Mouse (Mus musculus) bone marrow, adult 2 months (tissue): ENCODE results near the gene Rai14. TPM values are rescaled to one million over a fixed set of nuclear protein-coding genes. Genes with fewer than 3 reads are reported as not detected.

Experiments
- H3K27ac ChIP-seq: fragments of 200-500 bp; 2 replicates; pipeline ENCODE4 v1.5.1; 2012; ENCODE audit warnings: low read depth, mild to moderate bottlenecking, control low read depth, inconsistent platforms, low read length; ENCODE audit not compliant: control insufficient read depth, poor library complexity, insufficient read depth
- H3K4me1 ChIP-seq: fragments of 200-500 bp; 2 replicates; pipeline ENCODE4 v1.6.1; 2011; ENCODE audit warnings: low read length; ENCODE audit not compliant: control insufficient read depth, insufficient read depth
- H3K4me3 ChIP-seq: fragments of 200-500 bp; replicated peaks from 2 replicates; pipeline ENCODE3; 2011; ENCODE audit warnings: mild to moderate bottlenecking, low read depth, low read length, control low read depth; ENCODE audit not compliant: control insufficient read depth
- CTCF ChIP-seq: fragments of 200-500 bp; IDR thresholded peaks from 2 replicates; pipeline ENCODE4 v1.5.1; 2011; ENCODE audit warnings: low read length, control low read depth; ENCODE audit not compliant: control insufficient read depth, insufficient read depth
- POLR2A ChIP-seq: fragments of 200-500 bp; IDR thresholded peaks from 2 replicates; pipeline ENCODE4 v1.6.1; 2011; ENCODE audit warnings: low read depth, mild to moderate bottlenecking, control low read depth, low read length, borderline replicate concordance; ENCODE audit not compliant: control insufficient read depth
- WGBS: fragments of 180-500 bp; shearing (Covaris S2); methylation state at CpG from one replicate; pipeline ENCODE4 v1.1.7; 2018; 5-methylcytosine and 5-hydroxymethylcytosine counted together
- polyA plus RNA-seq: library from polyadenylated mRNA; stranded (reverse); fragments of >200 nt; gene quantifications from 2 replicates; pipeline ENCODE4 v1.2.4, GENCODE M21; 2011; ENCODE audit warnings: low replicate concordance; ENCODE audit not compliant: missing spikeins, insufficient read depth, insufficient read length

Rai14 gene
- polyA plus RNA-seq, 1 experiment = 11.1 TPM

DNA sequence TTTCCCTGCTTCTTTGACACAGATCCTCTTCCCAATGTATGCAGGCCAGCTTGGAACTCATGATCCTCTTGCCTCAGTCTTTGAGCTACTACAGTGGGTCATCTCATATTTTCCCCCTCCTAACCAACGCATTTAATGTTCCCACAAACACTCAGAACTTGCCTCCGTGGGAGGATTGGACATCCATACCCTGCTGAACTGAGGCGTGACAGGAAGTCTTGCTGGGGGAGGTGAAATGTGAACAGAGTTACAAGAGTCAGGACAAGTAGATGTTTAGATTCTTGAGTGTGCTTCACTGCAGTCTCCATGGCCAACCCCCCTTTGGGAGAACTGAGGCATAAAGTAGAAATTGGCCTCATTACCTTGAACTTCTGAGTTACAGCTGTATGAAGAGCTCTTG lies 17.0 kb upstream of the Rai14 start:
- Histone ChIP-seq H3K4me1 (no peaks in the 10 kb centered on the region), H3K4me3 (no peak overlapping the region), H3K27ac (no peak overlapping the region)
- 72% methylated on average over 3 of the region's 3 CpGs for WGBS
- TF ChIP-seq POLR2A (no peak), CTCF (no peak)

GRCm38 (mm10) chr15:10726272-10726671 lies 11.8 kb upstream of the Rai14 start:
- 84% methylated on average over 3 of the region's 3 CpGs for WGBS
- no peak overlapping the region for H3K4me3 ChIP-seq
- no peaks in the 10 kb centered on the region for H3K4me1 ChIP-seq
- no peak overlapping the region for H3K27ac ChIP-seq
- TF ChIP-seq POLR2A (no peak), CTCF (no peak)

- WGBS = 72% methylated on average over 3 of the region's 3 CpGs
Observed at GRCm38 (mm10) chr15:10724857-10725256, 10.4 kb upstream of the Rai14 start.

DNA sequence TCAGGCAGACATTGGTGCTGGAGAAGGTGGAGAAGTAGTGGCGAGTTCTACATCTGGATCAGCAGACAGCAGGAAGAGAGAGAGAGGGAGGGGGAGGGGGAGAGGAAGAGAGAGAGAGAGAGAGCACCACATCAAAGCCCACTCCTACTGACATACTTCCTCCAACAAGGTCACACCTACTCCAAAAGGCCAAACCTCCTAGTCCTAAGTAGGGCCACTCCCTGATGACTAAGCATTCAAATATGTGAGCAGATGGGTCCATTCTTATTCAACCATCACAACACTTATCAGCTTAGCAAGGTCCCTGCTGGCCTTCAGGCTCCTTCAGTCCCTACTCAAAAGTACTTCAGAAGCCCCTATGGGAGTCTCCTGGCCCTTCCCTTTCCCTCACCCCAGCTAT lies 9.1 kb upstream of the Rai14 start:
- no peak for TF ChIP-seq POLR2A
- TF ChIP-seq CTCF = no peak
- 0% methylated on average over 1 of the region's 1 CpGs for WGBS
- no peak overlapping the region for H3K4me3 ChIP-seq
- no peaks in the 10 kb centered on the region for H3K4me1 ChIP-seq
- no peak overlapping the region for H3K27ac ChIP-seq

More at GRCm38 (mm10) chr15:10724857-10725256, 10.4 kb upstream of the Rai14 start:
- no peak for TF ChIP-seq CTCF
- TF ChIP-seq POLR2A = no peak
- no peaks in the 10 kb centered on the region for H3K4me1 ChIP-seq
- no peak overlapping the region for H3K27ac ChIP-seq
- H3K4me3 ChIP-seq = no peak overlapping the region

DNA sequence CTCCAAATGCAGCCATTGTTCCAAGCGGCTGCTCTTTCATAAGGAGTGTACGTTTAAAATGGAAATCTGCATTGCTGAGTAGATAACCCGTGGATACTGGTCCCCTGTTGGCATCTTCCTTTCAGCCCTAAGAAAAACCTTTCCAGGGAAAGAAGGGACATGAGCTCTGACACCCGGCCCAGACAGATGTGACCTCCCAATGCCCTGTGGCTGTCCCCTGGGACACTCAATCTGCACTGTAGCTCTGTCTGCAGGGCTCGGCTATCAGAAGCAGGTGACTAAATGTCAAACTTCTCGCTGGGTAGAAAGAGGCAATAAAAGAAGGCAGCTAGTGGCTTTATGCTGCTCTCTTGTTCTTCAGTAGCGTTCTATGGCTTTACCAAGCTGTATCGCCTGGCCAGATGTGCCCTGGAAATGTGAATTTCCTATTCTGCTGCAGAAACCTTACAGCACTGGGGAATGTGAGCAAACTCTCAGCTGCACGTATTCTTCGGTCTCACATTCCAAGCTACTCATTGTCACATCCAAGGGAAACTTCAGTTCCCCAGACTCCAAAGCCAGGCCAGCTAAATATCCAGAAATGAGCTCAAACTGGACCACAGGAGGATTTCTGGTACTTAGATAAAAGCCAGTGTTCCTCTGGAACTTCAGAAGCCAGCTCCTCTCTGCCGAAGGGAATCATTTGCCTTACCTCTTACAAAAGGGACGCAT lies 8.4 kb upstream of the Rai14 start:
- WGBS = 76% methylated on average over 12 of the region's 12 CpGs
- no peak for TF ChIP-seq CTCF
- no peak for TF ChIP-seq POLR2A
- Histone ChIP-seq H3K27ac (no peak overlapping the region), H3K4me1 (no peaks in the 10 kb centered on the region), H3K4me3 (no peak overlapping the region)

DNA sequence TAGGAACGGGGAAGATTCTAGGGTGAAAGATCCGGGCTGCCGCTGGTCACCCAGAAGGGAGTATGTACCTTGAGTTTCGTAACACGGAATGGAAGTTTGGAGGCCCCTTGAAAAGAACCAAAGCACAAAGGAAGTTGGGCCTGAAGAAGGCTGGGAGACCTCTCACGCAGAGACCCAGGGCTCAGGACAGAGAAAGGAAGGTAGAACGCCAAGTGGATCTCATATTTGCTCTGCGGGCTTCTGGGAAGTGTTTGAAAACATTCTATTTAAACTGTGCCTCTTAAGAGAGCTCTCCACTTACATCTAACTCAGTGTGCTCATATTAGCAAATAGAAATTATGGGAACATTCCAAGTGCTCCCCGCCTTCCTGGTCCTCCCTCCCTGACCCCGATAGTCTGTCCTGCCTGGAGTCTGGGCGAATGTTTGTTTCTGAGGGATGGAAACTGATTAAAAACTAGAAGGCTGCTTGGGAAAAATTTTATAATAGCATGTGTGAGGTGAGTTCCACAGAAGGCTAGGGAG lies 6.9 kb upstream of the Rai14 start:
- H3K4me1 ChIP-seq = no peaks in the 10 kb centered on the region
- no peak for TF ChIP-seq POLR2A
- no peak for TF ChIP-seq CTCF
- no peak overlapping the region for H3K27ac ChIP-seq
- H3K4me3 ChIP-seq = no peak overlapping the region
- 87% methylated on average over 11 of the region's 11 CpGs for WGBS

- no peaks in the 10 kb centered on the region for H3K4me1 ChIP-seq
- no peak overlapping the region for H3K4me3 ChIP-seq
- TF ChIP-seq POLR2A = no peak
- TF ChIP-seq CTCF = no peak
- WGBS = 72% methylated on average over 8 of the region's 8 CpGs
- H3K27ac ChIP-seq = no peak overlapping the region
Observed at GRCm38 (mm10) chr15:10720671-10721070, 6.2 kb upstream of the Rai14 start.

DNA sequence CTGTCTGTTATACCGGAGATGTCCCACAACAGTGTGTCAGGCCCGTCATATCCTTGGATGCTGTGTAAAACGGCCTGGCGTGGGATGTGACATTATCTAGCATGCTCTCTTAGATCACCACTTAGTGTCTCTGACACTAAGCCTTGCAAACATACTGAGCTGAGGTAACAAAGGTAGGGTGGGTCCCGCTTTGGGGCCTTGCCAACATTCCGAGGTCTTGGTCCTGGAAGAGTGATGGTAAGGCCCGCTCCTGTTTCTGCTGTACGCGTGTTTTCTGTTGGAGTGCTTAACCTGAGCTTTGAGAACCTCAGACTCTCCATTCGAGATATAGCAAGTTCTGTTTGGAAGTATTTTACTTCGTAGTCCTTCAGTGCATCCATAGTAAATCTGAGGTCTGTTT lies 5.8 kb upstream of the Rai14 start:
- TF ChIP-seq CTCF (no peak), POLR2A (no peak)
- no peak overlapping the region for H3K4me3 ChIP-seq
- WGBS = 89% methylated on average over 11 of the region's 11 CpGs
- no peaks in the 10 kb centered on the region for H3K4me1 ChIP-seq
- H3K27ac ChIP-seq = no peak overlapping the region

DNA sequence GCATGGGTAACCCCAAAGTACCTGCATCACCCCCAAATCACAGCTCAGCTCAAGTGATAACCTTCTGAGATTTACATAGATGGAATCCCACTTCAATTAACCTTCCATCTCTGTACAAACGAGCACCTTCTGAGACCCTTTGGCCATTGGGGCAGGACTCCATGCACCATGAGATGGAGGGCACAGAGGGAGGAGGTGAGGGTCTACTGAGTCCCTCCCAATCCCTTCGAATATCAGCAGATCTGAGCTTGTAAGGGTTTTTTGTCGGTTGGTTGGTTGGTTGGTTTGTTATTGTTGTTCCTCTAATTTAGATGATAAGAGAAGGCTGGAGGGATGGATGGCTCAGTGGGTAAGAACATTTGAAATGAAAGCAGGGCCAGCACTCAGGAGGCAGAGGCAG lies 5.1 kb upstream of the Rai14 start:
- TF ChIP-seq POLR2A (no peak), CTCF (no peak)

More for the DNA sequence above, 5.1 kb upstream of the Rai14 start:
- WGBS = 74% methylated on average over 3 of the region's 3 CpGs
- Histone ChIP-seq H3K4me1 (no peaks in the 10 kb centered on the region), H3K27ac (no peak overlapping the region), H3K4me3 (no peak overlapping the region)
